Mouse (Mus musculus): ENCODE results near the gene Dctn2. TPM values are rescaled to one million over a fixed set of nuclear protein-coding genes. Genes with fewer than 3 reads are reported as not detected.

The Dctn2 gene
- 100 to 1,000 TPM; 144 to 154 TPM for total RNA-seq (2021)

GRCm38 (mm10) chr10:127266112-127267091 is at the start of gene Dctn2:
Dctn2 (plus strand) TSS chr10:127266368.
- DNase-seq: peak; percentile 90
- intact Hi-C loops (cut with DNase I): loop anchor here (1.0 to 10.0 kb wide), 2 partner anchors 46 to 362 kb away; partner anchors contain the start of gene Atp23

- intact Hi-C loops (cut with DNase I): no loop called here
- no peak for DNase-seq
These were observed 49.7 kb upstream of the Dctn2 start for GRCm38 (mm10) chr10:127216456-127216855.

GRCm38 (mm10) chr10:127217177-127217576 is 49.0 kb upstream of the Dctn2 start:
- intact Hi-C loops (cut with DNase I): no loop called here
- no peak for DNase-seq

- intact Hi-C loops (cut with DNase I): no loop called here
- no peak for DNase-seq
These were observed 47.8 kb upstream of the Dctn2 start for GRCm38 (mm10) chr10:127218339-127218738.

- intact Hi-C loops (cut with DNase I): no loop called here
These were observed 41.0 kb upstream of the Dctn2 start for GRCm38 (mm10) chr10:127225213-127225612.

GRCm38 (mm10) chr10:127225732-127226131 is 40.4 kb upstream of the Dctn2 start:
- intact Hi-C loops (cut with DNase I): no loop called here
- DNase-seq: no peak

More at GRCm38 (mm10) chr10:127225213-127225612, 41.0 kb upstream of the Dctn2 start:
- no peak for DNase-seq

GRCm38 (mm10) chr10:127226318-127226895 is 39.8 kb upstream of the Dctn2 start:
- no peak for DNase-seq
- intact Hi-C loops (cut with DNase I): no loop called here

GRCm38 (mm10) chr10:127227163-127227562 is 39.0 kb upstream of the Dctn2 start:
- intact Hi-C loops (cut with DNase I): no loop called here
- DNase-seq: no peak

- peak; percentile 48 to 56 for DNase-seq
- intact Hi-C loops (cut with DNase I): loop anchor here (1.0 to 2.0 kb wide), 3 partner anchors 52 to 104 kb away; partner anchors contain the start of gene B4galnt1
These were observed 37.3 kb upstream of the Dctn2 start for GRCm38 (mm10) chr10:127228897-127229296.

GRCm38 (mm10) chr10:127230693-127231092 is 35.5 kb upstream of the Dctn2 start:
- intact Hi-C loops (cut with DNase I): no loop called here
- DNase-seq: no peak

GRCm38 (mm10) chr10:127231741-127232140 is 34.4 kb upstream of the Dctn2 start:
- no peak for DNase-seq

GRCm38 (mm10) chr10:127233141-127233540 is 33.0 kb upstream of the Dctn2 start:
- no peak for DNase-seq
- intact Hi-C loops (cut with DNase I): no loop called here

More at GRCm38 (mm10) chr10:127231741-127232140, 34.4 kb upstream of the Dctn2 start:
- intact Hi-C loops (cut with DNase I): no loop called here

GRCm38 (mm10) chr10:127236541-127236940 is 29.6 kb upstream of the Dctn2 start:
- DNase-seq: no peak
- intact Hi-C loops (cut with DNase I): no loop called here

- no peak for DNase-seq
- intact Hi-C loops (cut with DNase I): no loop called here
These were observed 27.8 kb upstream of the Dctn2 start for GRCm38 (mm10) chr10:127238241-127238824.

- intact Hi-C loops (cut with DNase I): no loop called here
- no peak for DNase-seq
These were observed 15.4 kb upstream of the Dctn2 start for GRCm38 (mm10) chr10:127250810-127251209.

GRCm38 (mm10) chr10:127255625-127256345 is 10.4 kb upstream of the Dctn2 start:
- intact Hi-C loops (cut with DNase I): no loop called here
- DNase-seq: peak; percentile 49 to 60

- intact Hi-C loops (cut with DNase I): no loop called here
- no peak for DNase-seq
These were observed 8.4 kb upstream of the Dctn2 start for GRCm38 (mm10) chr10:127257790-127258189.

- intact Hi-C loops (cut with DNase I): no loop called here
These were observed 7.7 kb upstream of the Dctn2 start for GRCm38 (mm10) chr10:127258489-127258888.

GRCm38 (mm10) chr10:127261706-127262547 is 4.2 kb upstream of the Dctn2 start:
- DNase-seq: no peak
- intact Hi-C loops (cut with DNase I): loop anchor here (10.0 kb wide), 1 partner anchor 357 kb away; the partner anchor contains the start of gene Atp23

More at GRCm38 (mm10) chr10:127258489-127258888, 7.7 kb upstream of the Dctn2 start:
- DNase-seq: no peak
